Mouse (Mus musculus) gastrocnemius, adult 8-10 months (tissue): ENCODE measurements around the gene Rapgef6. TPM values are rescaled to one million over a fixed set of nuclear protein-coding genes. Genes with fewer than 3 reads are reported as not detected.

Source experiments
- DNase-seq, 2 experiments: peaks; one replicate each; pipeline ENCODE4 v3.0.0; 2022; ENCODE audit warnings: low spot score in 2 of 2
- microRNA-seq: library from miRNA; unstranded; fragments of <30 nt; microRNA quantifications from one replicate; pipeline ENCODE4 v1.2.0, GENCODE M21; 2022
- total RNA-seq, 4 experiments: library from RNA; stranded (reverse); gene quantifications; 2 replicates each; pipeline ENCODE4 v1.2.4; 2022

Rapgef6 gene
- total RNA-seq, 4 experiments from 2014 or later = 4.6 to 7.8 (median 6.2) TPM

- DNase-seq = no peak
These were observed 210.9 kb downstream of the Rapgef6 start for GRCm38 (mm10) chr11:54733546-54733945.

GRCm38 (mm10) chr11:54735114-54735513, 212.5 kb downstream of the Rapgef6 start:
- no peak for DNase-seq

GRCm38 (mm10) chr11:54736903-54737302, 214.3 kb downstream of the Rapgef6 start:
- DNase-seq = no peak

GRCm38 (mm10) chr11:54739012-54739750, 216.5 kb downstream of the Rapgef6 start:
- no peak for DNase-seq

- no peak for DNase-seq
These were observed 218.7 kb downstream of the Rapgef6 start for GRCm38 (mm10) chr11:54741330-54741729.

- DNase-seq = no peak
These were observed 221.6 kb downstream of the Rapgef6 start for GRCm38 (mm10) chr11:54744231-54744630.

Small RNAs within 50 kb of the gene (microRNA-seq; reads per million reads assigned to microRNA genes)
- not detected for gene Gm26116

Other genes starting within 250 kb of the Rapgef6 start
- 10 to 100 TPM; 26.2 to 31.9 (median 29.0) TPM for gene Acsl6, start 219.0 kb upstream of the Rapgef6 start, total RNA-seq
- not detected for gene Meikin, start 152.2 kb upstream of the Rapgef6 start, total RNA-seq
- gene Fnip1, start 84.6 kb upstream of the Rapgef6 start, total RNA-seq = 10 to 100 TPM; 38.5 to 48.2 (median 39.3) TPM